Mouse (Mus musculus): ENCODE results near the gene B3gat2.

B3gat2 gene

GRCm38 (mm10) chr1:23834819-23835218, 73.3 kb downstream of the B3gat2 start:
- no peak for DNase-seq (ENCODE audit: low spot score)

DNA sequence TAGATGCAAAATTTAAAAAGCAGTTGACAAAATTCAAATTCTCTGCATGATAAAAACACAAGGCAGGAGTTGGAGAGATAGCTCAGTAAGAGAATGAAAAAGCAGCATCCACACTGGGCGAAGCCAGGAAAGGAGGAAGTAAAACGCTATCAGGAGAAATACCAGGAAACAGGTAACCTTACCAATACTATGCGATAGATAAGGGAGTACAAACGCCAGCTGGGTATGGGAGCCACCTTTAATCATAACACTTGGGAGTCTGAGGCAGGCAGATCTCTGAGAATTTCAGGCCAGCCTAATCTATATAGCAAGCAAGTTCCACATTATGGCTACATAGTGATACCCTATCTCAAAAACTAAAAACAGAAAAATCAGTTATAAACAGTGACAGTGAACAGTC, 75.1 kb downstream of the B3gat2 start:
- no peak for DNase-seq (ENCODE audit: low spot score)

GRCm38 (mm10) chr1:23840924-23841323, 79.4 kb downstream of the B3gat2 start:
- DNase-seq (ENCODE audit: low spot score): no peak

DNA sequence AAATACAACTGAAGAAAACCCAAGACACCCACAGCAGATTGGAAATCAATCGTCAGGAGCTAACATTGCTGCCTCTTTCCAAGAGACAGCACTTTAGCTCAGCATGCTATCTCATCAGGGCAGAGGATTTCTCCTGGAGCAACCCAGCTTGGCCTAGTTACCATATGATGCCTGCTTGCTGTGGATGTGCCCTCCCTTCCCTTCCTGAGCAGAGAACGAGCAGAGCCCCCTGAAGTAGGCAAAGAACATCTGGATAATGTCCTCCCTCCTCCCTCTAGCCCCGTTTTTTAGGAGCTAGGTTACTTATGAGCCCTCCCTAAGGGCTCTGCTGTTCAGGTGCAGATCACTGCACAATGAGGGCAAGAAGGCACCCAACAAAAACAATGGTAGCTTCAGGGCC, 81.1 kb downstream of the B3gat2 start:
- DNase-seq (ENCODE audit: low spot score): no peak

DNA sequence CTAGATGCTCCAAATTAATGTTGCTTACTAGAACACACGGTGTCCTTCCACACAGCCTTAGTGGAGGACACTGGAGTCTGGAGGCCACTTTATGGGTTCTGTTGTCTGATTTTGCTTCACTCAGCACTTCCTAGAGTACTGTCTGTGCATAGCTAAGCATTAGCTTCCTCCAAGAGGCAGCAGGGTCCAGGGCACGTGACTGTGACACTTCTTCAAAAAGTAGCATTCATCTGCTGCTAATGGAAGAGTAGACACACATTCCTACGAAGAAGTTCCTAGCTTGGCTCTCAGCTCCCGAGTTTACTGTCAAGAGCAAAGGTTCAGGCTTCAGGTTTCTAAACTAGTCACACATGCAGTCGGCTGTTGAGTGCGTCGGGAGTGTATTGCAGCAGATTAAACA, 82.2 kb downstream of the B3gat2 start:
- no peak for DNase-seq (ENCODE audit: low spot score)

- no peak for DNase-seq (ENCODE audit: low spot score)
These were observed 83.5 kb downstream of the B3gat2 start for GRCm38 (mm10) chr1:23845007-23845406.

DNA sequence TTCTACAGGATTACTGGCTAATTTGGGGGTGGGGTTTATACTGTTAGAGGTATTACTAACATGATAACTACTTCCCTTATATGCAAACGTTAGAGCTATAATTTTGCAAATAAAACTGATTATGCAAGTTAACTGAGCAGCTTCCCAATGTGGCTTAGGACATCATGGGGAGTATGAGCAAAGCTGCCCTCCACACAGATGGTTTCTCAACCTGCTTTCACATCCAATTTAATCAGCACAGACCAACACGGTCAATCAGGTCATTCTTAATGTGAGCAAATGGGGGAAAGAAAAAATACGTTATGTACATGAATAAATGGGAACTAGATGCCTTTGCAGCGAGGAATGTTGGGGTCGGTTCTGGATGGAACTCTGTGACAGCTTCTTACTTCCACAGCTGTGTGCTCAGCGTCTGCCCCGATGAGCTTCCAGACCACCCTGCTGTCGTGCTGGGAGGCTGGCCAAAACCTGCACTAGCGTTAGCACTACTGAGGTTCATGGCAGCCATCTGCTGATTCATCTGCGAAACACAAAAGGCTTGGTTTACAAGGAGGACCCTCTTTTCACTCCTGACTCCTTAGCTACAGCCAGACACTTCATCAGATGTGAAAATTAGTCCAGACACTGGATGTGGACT, 84.6 kb downstream of the B3gat2 start:
- DNase-seq (ENCODE audit: low spot score): no peak

DNA sequence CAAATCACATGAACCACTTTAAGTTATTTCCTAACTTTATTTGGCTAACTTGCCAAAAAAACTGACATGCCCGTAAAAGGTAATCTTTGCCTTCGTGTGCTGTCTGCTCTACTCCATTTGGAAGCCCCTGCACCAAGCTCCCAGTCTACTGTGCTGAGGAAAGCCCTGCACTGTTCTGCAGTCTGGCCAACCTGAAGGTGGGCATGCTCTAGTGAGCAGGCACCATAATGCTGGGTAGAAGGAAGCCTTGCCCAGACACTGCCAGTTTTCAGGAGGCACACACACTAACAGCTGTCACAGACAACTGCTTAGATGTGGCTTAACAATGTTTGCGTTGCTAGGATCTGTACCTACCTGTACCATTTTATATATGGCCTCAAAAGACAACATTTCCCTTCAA, 94.1 kb downstream of the B3gat2 start:
- DNase-seq (ENCODE audit: low spot score): no peak

- DNase-seq (ENCODE audit: low spot score): no peak
These were observed 99.4 kb downstream of the B3gat2 start for GRCm38 (mm10) chr1:23860944-23861343.

DNA sequence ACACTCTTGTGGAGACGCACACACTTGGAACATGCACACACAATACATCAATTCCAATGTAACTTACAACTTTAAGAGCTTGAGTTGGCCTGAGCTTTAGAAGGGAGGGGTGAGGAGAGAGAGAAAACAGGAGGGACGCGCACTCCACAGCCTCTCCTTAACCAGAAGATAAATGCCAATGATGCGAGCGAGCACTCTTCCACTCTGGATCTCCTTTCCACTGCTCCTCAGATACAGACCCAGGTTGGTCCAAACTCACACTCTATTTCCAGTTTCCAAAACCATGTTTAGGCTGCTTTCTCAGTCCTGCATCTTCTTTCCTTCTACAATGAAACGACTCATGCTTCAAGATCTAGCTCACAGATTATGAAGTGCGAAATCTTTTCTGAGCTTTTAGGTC, 104.0 kb downstream of the B3gat2 start:
- no peak for DNase-seq (ENCODE audit: low spot score)

- DNase-seq (ENCODE audit: low spot score): no peak
These were observed 105.9 kb downstream of the B3gat2 start for GRCm38 (mm10) chr1:23867350-23867862.

DNA sequence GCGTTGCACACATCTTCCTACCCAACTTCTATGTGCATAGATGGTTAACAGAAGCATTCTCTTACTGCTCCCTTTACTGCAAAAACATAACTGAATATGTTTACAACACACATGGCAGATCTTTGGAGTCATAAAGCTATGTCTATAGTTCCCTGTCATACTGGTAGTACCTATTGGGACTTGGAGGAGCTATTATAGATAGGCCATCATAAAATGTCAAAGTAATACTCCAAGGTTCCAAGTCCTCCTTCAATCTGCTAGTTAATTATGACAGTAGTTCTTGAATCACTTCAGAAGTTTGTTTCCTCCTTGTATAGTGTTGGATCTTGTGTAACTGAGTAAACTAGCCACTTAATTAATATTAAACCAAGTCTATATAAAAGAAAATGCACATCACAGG, 110.6 kb downstream of the B3gat2 start:
- DNase-seq (ENCODE audit: low spot score): no peak

GRCm38 (mm10) chr1:23882681-23883080, 121.1 kb downstream of the B3gat2 start:
- no peak for DNase-seq (ENCODE audit: low spot score)

GRCm38 (mm10) chr1:23884087-23884668, 122.6 kb downstream of the B3gat2 start:
- no peak for DNase-seq (ENCODE audit: low spot score)

DNA sequence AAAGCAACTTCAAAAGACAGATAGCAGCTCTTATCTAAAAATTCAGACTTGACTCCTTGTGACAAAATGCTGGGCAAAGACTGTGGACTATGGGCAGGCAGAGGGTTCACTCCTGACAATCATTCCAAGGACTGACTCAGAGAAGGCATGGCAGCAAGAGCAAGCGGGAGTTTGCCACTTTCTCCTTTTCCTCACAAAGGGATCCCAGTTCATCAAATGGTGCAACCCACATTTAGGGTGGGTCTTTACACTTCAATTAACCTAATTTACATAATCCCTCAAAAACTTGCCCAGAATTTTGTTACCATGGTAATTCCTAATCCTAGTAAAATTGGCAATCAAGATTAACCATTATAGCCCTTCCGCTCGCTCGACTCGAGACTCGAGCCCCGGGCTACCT, 123.4 kb downstream of the B3gat2 start:
- no peak for DNase-seq (ENCODE audit: low spot score)

- no peak for DNase-seq (ENCODE audit: low spot score)
These were observed 130.5 kb downstream of the B3gat2 start for GRCm38 (mm10) chr1:23892072-23892471.

Data from layer of hippocampus, adult 9-10 months (tissue).